Mouse (Mus musculus) G1E (cell line): Measurements from ENCODE around the gene Grtp1.

Experiments used
- CTCF ChIP-seq: IDR thresholded peaks from 2 replicates; pipeline ENCODE4 v1.5.1; 2012; ENCODE audit warnings: low read depth, low read length, inconsistent platforms, mixed read lengths
- GATA1 ChIP-seq: IDR thresholded peaks from 2 replicates; pipeline ENCODE4 v1.6.1; 2012; ENCODE audit warnings: borderline replicate concordance, low read length, inconsistent platforms, mixed read lengths
- POLR2AphosphoS5 ChIP-seq: IDR thresholded peaks from 2 replicates; pipeline ENCODE4 v1.6.1; 2012; ENCODE audit warnings: low read depth, low read length, inconsistent platforms; ENCODE audit not compliant: insufficient replicate concordance

DNA sequence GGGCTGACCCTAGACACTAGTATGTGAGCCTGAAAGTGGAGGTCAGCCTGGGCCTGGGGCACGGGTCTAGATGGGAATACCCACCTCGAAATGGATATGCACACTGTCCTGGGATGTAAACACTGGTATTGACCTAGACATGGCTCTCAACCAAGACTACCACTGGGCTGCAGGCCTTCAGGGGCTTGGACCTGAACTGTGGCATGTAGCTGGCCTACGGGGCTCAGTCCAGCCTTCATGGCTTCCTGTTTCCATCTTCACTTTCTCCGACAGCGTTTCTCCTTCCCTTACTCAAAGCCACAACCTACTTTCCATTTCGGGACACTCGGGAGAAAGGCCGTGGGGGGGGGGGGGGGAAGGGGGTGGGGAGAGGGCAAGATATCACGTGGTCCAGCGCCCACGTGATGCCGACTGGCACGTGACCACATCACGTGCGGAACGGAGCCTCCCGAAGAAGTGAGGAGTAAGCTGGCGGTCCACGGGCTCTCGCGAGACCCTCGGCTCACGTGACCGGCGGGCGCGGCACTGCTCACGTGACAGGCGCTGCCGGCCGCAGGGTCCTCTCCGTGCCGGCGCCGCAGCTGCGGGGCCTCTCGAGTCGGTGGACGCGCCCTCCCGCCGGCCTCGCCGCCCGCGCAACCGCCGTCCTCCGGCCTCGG is 41.6 kb downstream of the Grtp1 start, which contains the start of gene Lamp1:
- TF ChIP-seq CTCF, result no peak
- TF ChIP-seq GATA1, result no peak
- no peak for TF ChIP-seq POLR2AphosphoS5
